Mouse (Mus musculus): Measurements from ENCODE around the gene Serpind1.

GRCm38 (mm10) chr16:17329848-17330570, 1.2 kb upstream of the Serpind1 start:
- no peak for TF ChIP-seq CTCF (IDR thresholded peaks at IDR 0.05; ENCODE audit: low read depth)
- TF ChIP-seq EP300 (IDR thresholded peaks at IDR 0.05; ENCODE audit: low read depth) = no peak

All from liver, embryonic 14.5 days (tissue).